Mouse (Mus musculus): Measurements from ENCODE around the gene Car9. TPM values are rescaled to one million over a fixed set of nuclear protein-coding genes. Genes with fewer than 3 reads are reported as not detected.
"Not testable (repeated sequence)": the region's sequence is repeated elsewhere in the genome, so short reads cannot be mapped to it uniquely, and the experiment has no call there.

Car9 gene
- polyA plus RNA-seq, 1 experiment from 2014 or later: 0.19 TPM

DNA sequence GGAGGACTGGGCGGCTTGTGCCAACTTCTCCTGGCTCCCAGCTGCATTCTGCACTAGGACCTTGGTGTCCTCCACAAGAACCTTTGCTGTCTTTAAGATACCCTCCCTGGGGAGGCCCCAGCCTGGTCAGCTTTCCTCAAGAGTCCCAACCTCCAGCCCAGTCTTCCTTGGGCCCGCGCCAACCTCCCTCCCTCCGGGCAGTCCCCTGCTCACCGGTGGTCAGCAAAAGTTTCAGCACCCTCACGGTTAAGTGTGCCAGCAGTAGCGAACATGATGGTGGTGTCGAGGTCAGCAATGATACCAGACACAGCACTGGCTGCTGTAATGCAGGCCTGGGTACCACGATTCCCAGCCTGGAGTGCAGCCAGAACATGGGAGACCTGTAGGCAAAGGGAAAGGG is 29.3 kb downstream of the Car9 start:
- H3K4me3 ChIP-seq: no peak overlapping the region
- no peak overlapping the region for H3K27ac ChIP-seq (replicated peaks)
- no peak for ATAC-seq (replicated peaks)
- 94% methylated on average over 9 of the region's 9 CpGs for WGBS
- peaks cover 84% of the 10 kb centered on the region for H3K36me3 ChIP-seq
- no peaks in the 10 kb centered on the region for H3K9me3 ChIP-seq
- H3K4me2 ChIP-seq (replicated peaks): no peak overlapping the region
- no peak overlapping the region for H3K9ac ChIP-seq (replicated peaks)
- no peaks in the 10 kb centered on the region for H3K27me3 ChIP-seq
- no peaks in the 10 kb centered on the region for H3K4me1 ChIP-seq

DNA sequence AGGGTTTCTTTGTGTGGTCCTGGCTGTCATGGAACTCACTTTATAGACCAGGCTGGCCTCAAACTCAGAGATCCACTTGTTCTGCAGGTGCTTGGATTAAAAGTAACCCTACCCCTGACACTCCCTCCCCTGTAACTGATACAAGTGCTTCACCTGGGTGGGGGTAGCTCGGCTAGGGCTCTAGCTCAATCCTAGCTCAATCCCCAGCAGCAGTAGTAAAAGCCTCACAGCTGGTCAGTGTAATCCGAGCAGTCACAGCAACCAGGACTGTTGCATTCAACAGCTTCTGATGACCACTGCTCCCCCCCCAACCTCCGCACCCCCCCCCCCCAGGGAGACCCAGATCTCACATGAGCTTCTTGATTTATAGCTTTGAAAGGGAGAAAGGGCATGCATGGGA is 35.3 kb downstream of the Car9 start:
- H3K27ac ChIP-seq (replicated peaks): no peak overlapping the region
- H3K27me3 ChIP-seq: no peaks in the 10 kb centered on the region
- H3K36me3 ChIP-seq: peaks cover 95% of the 10 kb centered on the region
- ATAC-seq (replicated peaks): no peak
- H3K9me3 ChIP-seq: no peaks in the 10 kb centered on the region
- H3K4me3 ChIP-seq: no peak overlapping the region
- H3K9ac ChIP-seq (replicated peaks): no peak overlapping the region
- no peaks in the 10 kb centered on the region for H3K4me1 ChIP-seq
- 82% methylated on average over 3 of the region's 3 CpGs for WGBS
- no peak overlapping the region for H3K4me2 ChIP-seq (replicated peaks)

DNA sequence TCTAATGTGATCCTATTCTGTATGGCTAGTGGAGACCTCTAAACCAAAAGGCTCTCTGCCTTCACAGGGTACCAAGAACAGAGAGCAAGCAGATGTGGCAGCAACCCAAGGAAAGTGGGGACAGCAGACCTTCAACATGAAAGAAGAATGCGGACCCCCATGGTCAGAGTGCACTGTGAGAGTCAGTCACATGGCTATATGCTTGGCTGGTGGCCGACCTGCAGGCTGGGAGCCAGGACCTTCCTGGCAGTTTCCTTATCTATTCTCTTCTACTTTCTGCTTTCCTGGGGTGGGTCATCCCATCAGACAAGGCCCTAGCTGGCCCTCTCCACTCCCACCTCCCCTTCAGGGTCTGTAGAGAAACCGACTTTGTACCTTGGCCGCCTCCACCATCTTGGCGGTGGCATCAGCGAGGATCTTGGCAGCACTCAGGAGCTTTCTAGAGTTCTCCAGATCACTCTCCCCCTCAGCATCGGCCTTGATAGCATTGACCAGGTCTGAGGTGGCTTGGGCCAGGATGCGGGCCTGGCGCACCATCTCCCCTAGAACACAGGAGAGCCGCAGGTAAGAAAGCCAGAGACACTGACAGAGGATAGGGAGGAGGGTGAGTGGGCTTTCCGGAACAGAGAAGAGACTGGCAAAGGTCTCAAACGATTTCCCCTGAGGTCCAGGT is 39.7 kb downstream of the Car9 start:
- no peak overlapping the region for H3K27ac ChIP-seq (replicated peaks)
- H3K9me3 ChIP-seq: no peaks in the 10 kb centered on the region
- ATAC-seq (replicated peaks): no peak
- no peak overlapping the region for H3K9ac ChIP-seq (replicated peaks)
- WGBS: 93% methylated on average over 12 of the region's 12 CpGs
- H3K4me2 ChIP-seq (replicated peaks): no peak overlapping the region
- peaks cover 100% of the 10 kb centered on the region for H3K36me3 ChIP-seq
- H3K4me3 ChIP-seq: no peak overlapping the region
- H3K27me3 ChIP-seq: no peaks in the 10 kb centered on the region
- H3K4me1 ChIP-seq: no peaks in the 10 kb centered on the region

DNA sequence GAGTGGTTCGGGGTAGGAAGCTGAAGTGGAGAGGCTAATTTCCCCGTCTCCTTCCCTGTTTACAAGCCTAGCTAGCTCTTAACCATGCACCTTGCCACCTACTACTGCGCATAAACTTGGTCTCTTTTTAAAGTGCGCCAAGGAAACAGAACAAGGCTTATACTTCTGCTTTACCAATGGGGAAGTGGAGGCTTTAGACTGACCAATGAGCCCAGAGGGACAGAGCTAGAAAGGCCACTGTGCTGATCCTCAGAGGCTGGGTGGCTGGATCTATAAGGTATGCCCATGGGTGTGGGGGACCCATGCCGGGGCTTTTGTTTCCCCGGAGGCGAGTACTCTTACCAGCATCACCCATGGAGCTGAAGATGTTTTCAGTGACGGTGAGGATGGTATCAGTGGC is 40.4 kb downstream of the Car9 start:
- Histone ChIP-seq H3K36me3 (peaks cover 99% of the 10 kb centered on the region), H3K4me2 (replicated peaks) (no peak overlapping the region), H3K27ac (replicated peaks) (no peak overlapping the region), H3K4me3 (no peak overlapping the region), H3K27me3 (no peaks in the 10 kb centered on the region), H3K9ac (replicated peaks) (no peak overlapping the region), H3K9me3 (no peaks in the 10 kb centered on the region), H3K4me1 (no peaks in the 10 kb centered on the region)
- no peak for ATAC-seq (replicated peaks)
- 95% methylated on average over 8 of the region's 8 CpGs for WGBS

DNA sequence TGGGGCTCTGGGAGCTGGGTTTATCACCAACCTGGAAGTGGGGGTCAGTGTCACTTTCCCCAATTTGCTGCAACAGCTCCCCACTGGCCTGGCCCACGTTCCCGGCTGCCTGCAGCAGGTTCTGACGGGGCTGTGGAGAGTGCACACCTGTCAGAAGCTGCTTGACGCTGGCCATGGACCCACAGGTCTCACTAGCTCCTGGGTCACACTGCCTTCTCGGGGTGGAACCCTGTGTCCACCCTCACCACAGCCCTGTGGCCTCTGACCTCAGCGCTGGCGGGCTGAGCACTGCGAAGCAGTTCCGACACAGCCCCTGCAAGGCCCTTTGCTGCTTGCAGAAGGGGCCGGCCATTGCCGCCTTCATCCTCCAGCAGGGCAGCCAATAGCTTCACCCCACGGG is 42.3 kb downstream of the Car9 start:
- H3K4me2 ChIP-seq (replicated peaks): no peak overlapping the region
- H3K4me1 ChIP-seq: no peaks in the 10 kb centered on the region
- no peak overlapping the region for H3K4me3 ChIP-seq
- 94% methylated on average over 12 of the region's 12 CpGs for WGBS
- no peaks in the 10 kb centered on the region for H3K27me3 ChIP-seq
- no peak overlapping the region for H3K9ac ChIP-seq (replicated peaks)
- peaks cover 99% of the 10 kb centered on the region for H3K36me3 ChIP-seq
- H3K27ac ChIP-seq (replicated peaks): no peak overlapping the region
- no peak for ATAC-seq (replicated peaks)
- no peaks in the 10 kb centered on the region for H3K9me3 ChIP-seq

DNA sequence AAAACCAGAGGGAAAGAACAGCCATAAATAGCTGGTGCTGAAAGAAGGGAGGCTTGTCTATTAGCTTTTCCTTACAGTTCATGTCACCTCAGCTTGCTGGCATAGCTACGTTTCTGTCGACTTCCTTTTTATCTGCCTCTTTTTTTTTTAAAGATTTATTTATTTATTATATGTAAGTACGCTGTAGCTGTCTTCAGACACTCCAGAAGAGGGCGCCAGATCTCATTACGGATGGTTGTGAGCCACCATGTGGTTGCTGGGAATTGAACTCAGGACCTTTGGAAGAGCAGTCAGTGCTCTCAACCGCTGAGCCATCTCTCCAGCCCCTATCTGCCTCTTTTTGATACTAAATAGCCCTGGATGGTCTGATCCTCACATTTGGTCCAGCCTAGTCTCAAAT is 45.1 kb downstream of the Car9 start:
- 89% methylated on average over 6 of the region's 6 CpGs for WGBS
- not testable (repeated sequence) for H3K4me2 ChIP-seq (replicated peaks); ATAC-seq (replicated peaks)

DNA sequence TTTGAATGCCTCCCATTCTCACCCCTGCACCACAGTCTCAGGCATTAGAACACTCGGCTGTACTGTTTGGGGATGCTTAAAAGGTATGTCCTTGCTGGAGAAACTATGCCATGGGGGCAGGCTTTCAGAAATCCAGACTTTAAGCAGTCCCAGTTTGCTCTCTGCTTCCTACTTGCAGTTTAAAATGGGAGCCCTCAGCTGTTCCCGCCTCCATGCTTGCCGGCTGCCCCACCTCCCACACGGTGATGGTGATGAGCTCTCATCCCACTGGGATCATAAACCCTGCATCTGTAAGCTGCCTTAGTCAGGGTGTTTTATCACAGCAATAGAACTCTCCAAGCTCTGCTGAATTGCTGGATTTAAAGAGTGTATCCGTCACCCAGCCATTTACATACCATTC is 45.7 kb downstream of the Car9 start:
- WGBS: 95% methylated on average over 5 of the region's 5 CpGs
- H3K27ac ChIP-seq (replicated peaks): no peak overlapping the region
- no peaks in the 10 kb centered on the region for H3K9me3 ChIP-seq
- no peak overlapping the region for H3K9ac ChIP-seq (replicated peaks)
- no peak for ATAC-seq (replicated peaks)
- peaks cover 4% of the 10 kb centered on the region for H3K4me1 ChIP-seq
- peaks cover 90% of the 10 kb centered on the region for H3K36me3 ChIP-seq
- no peak overlapping the region for H3K4me3 ChIP-seq
- no peak overlapping the region for H3K4me2 ChIP-seq (replicated peaks)
- H3K27me3 ChIP-seq: no peaks in the 10 kb centered on the region

More for the DNA sequence above, 45.1 kb downstream of the Car9 start:
- not testable (repeated sequence) for H3K27ac ChIP-seq (replicated peaks); H3K4me3 ChIP-seq; H3K9ac ChIP-seq (replicated peaks); H3K27me3 ChIP-seq; H3K9me3 ChIP-seq; H3K4me1 ChIP-seq
- H3K36me3 ChIP-seq: peaks cover 96% of the 10 kb centered on the region

DNA sequence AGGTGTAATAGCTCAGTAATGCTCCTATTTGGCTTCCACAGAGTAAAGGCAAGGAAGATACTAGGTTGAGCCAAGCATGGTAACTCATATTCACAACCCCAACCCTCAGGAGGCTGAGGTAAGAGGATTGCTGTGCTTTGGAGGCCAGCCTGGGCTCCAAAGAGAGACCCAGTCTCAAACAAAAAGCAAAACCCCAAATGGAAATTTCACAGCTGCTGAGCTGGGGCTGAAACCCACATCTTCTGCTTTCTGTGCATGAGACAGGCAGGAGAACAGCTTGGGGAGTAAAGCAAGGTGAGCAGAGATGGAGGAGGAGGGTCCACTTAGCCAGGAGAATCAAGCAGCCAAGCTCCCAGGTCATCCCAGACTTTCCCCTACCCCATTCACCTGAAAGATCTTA is 47.1 kb downstream of the Car9 start:
- Histone ChIP-seq H3K36me3 (peaks cover 75% of the 10 kb centered on the region), H3K4me3 (no peak overlapping the region), H3K27ac (replicated peaks) (no peak overlapping the region), H3K4me2 (replicated peaks) (no peak overlapping the region), H3K9ac (replicated peaks) (no peak overlapping the region), H3K27me3 (no peaks in the 10 kb centered on the region), H3K9me3 (no peaks in the 10 kb centered on the region), H3K4me1 (peaks cover 12% of the 10 kb centered on the region)
- no peak for ATAC-seq (replicated peaks)

DNA sequence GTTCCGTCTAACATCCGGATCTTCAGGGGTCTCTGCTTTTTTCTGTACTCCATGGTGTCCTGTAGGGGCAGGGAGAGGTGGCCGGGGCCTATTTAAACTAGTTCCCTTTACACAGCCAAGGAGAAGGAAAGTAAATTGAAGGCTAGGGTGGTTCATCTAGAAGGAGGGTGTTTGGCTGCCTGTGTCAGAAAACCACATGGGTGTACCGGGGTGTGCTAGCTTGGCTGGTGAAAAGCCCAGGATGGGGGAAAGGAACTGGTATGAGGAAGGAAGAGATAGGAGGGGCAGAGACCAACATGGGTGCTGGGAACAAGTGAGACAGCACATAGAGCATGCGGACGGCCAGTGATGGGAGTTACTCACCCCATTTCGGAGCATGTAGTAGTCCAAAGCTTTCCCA is 49.2 kb downstream of the Car9 start:
- Histone ChIP-seq H3K9me3 (no peaks in the 10 kb centered on the region), H3K9ac (replicated peaks) (no peak overlapping the region), H3K36me3 (peaks cover 55% of the 10 kb centered on the region), H3K4me2 (replicated peaks) (no peak overlapping the region), H3K4me1 (peaks cover 31% of the 10 kb centered on the region), H3K27ac (replicated peaks) (no peak overlapping the region), H3K4me3 (no peak overlapping the region), H3K27me3 (no peaks in the 10 kb centered on the region)
- no peak for ATAC-seq (replicated peaks)
- WGBS: 94% methylated on average over 7 of the region's 7 CpGs

DNA sequence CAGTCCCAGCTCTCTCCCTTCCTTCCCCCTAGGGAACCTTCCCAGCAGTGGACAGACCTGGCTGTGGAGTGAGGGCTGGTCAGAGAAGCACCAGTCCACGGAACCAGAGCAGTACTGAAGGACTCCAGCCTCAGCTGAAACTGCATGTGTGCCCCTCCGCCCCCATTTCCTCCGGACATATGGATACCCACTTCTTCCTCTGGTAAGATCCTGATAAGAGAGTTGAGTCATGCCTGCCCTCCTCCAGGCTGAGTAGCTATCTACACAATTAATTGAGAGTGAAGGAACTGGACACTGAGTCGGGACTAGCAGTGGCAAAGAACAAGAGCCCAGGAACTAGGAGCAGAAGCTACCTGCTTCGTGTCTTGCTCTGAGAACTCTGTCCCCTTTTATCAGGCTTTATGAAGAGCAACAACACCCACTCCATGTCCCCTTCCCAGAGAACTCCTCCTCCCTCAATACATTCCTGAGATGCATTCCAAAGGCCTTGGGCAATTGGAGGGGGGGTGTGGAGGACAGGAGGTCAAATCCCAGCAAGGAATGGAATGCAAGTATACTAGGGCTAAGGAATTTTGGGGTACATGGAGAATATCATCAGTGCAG is 51.4 kb downstream of the Car9 start:
- 62% methylated on average over 5 of the region's 5 CpGs for WGBS
- Histone ChIP-seq H3K9ac (replicated peaks) (no peak overlapping the region), H3K4me2 (replicated peaks) (no peak overlapping the region), H3K4me1 (peaks cover 41% of the 10 kb centered on the region), H3K4me3 (no peak overlapping the region), H3K36me3 (peaks cover 34% of the 10 kb centered on the region), H3K9me3 (no peaks in the 10 kb centered on the region), H3K27ac (replicated peaks) (no peak overlapping the region), H3K27me3 (no peaks in the 10 kb centered on the region)
- ATAC-seq (replicated peaks): no peak

DNA sequence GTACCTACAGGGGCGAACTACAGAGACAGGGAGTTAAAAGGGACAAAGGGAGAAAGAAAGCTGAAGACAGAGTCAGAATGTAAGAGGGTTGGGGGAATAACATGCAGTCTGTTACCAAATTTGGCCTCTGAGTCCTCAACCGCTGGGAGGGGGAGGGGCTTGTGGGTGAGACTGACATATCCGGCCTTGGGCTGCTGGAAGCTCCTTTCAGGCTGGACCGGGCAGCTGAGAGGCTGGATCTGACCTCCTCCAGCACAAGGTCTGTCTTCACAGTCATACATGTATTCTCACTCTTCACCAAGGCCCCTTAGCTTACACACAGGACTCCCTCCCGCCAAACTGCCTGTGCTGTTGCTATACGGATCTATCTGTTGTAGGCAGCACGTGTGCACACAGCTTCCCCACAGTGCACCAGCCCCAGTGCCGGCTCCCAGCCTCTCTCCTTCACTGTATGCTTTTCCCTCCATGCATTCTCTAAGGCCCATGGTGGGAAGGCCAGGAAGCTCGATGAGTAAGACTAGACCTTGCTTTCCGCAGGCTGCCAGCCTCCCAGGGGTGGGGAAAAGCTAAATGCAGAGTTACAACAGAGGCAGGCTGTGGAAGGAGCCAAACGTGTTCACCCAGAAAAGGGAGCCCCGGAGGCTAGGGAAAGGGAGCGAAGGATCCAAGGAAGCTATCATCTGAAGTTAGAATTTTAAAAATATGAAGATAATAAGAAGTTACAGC is 52.0 kb downstream of the Car9 start:
- peak overlapping the region; percentile 22; the same call in 1 of the 2 replicates for H3K9ac ChIP-seq (replicated peaks)
- H3K36me3 ChIP-seq: peaks cover 28% of the 10 kb centered on the region
- peaks cover 48% of the 10 kb centered on the region for H3K4me1 ChIP-seq
- no peak overlapping the region for H3K4me3 ChIP-seq
- 44% methylated on average over 13 of the region's 13 CpGs for WGBS
- no peak overlapping the region for H3K4me2 ChIP-seq (replicated peaks)
- H3K27ac ChIP-seq (replicated peaks): no peak overlapping the region
- no peaks in the 10 kb centered on the region for H3K27me3 ChIP-seq
- no peak for ATAC-seq (replicated peaks)
- H3K9me3 ChIP-seq: no peaks in the 10 kb centered on the region

DNA sequence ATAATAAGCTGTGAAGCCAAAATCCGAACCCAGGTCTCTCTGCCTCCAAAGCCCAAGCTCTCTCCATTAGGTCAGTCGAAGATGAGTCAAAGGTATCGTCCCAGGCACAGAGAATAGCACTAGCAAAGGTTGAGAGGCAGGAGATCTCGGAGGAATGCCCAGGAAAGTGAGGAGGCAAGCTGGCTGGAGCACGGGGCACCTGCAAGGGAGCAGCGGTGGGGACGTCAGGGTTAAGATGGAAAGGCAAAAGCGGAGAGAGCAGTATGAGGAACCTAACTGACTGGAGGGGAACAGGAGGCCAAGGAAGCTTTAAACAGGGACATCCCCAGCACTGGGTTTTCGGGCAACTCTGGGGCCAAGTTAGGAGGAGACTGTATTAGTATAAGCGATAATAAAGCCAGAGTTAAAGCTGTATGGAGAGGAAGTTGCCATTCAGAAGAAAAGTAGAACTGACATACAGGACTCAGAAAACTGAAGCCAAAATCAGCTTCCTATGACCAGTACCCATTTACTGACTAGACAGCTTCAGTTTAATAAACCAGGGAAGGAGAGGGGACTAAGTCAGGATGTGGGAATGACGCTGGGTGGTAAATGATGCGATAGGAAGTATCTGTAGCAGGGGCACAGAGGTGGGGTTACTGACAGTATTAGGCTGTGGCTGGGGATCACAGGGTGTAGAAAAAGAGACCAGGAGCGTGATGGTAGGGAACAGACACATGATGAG is 52.9 kb downstream of the Car9 start:
- Histone ChIP-seq H3K4me1 (peaks cover 53% of the 10 kb centered on the region), H3K4me3 (no peak overlapping the region), H3K27me3 (no peaks in the 10 kb centered on the region), H3K36me3 (peaks cover 20% of the 10 kb centered on the region), H3K9me3 (no peaks in the 10 kb centered on the region), H3K9ac (replicated peaks) (no peak overlapping the region; the same call in 1 of the 2 replicates), H3K4me2 (replicated peaks) (no peak overlapping the region), H3K27ac (replicated peaks) (no peak overlapping the region)
- WGBS: 87% methylated on average over 13 of the region's 13 CpGs
- no peak for ATAC-seq (replicated peaks)

All from forebrain, embryonic 15.5 days (tissue).